Comparison of ENCODE assay signal across 16 mouse cellular contexts in the genomic region with DNA sequence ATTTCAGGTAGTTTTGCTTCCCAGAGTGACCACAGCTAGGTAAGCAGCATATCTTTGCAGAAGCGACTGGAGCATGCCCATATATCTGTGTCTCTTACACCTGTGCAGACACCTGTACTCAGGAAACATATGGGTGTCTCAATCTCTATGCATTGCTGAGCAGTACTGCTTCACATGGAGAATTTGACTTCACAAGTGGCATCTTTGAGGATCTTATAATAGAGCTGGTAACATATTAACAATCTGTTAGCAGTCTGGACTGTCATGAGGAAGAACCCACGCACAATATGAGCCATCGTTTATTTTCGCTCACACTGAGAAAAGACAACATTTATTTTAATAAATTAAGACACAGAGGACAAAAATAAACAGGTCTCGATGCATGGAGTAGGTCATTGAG.
A peak's percentile ranks its signal among the peaks of the same experiment; 100 is the strongest.
DNase-seq lines count a peak whose midpoint lies in the region.
"Had no signal": no experiment of that assay in that cellular context is flagged by ENCODE, and none has a peak within 500 bp of the region (broad histone marks: within the 10 kb centered on the region; RNA-seq: fewer than 3 reads in every experiment).

No protein-coding gene starts in this region.

- peak; percentile 33 for DNase-seq in right cerebral cortex, adult 18-20 months
- DNase-seq in right cerebral cortex, postnatal 14 days = no peak
- peak; percentile 26 to 87 for DNase-seq in layer of hippocampus, adult 18-20 months (ENCODE audit: low spot score in 2 of 2)
- DNase-seq in left cerebral cortex, adult 18-20 months (ENCODE audit: low spot score in 2 of 2) = peak; percentile 17 to 28
- peak; percentile 3 to 40 for DNase-seq in right cerebral cortex, postnatal 36 days (ENCODE audit: low spot score in 2 of 2)
- DNase-seq in urinary bladder, adult 18-20 months (ENCODE audit: low spot score in 2 of 2) = no peak
- no peak for DNase-seq in ovary, postnatal 36 days (ENCODE audit: low spot score)
- no peak for DNase-seq in adrenal gland, postnatal 36 days
- DNase-seq: adrenal gland, postnatal 25 days; B cell, adult 2 months; cerebellum, adult 8-10 months; gastrocnemius, postnatal 10 days; kidney, adult 18-20 months; kidney, postnatal 10 days; lung, embryonic 14.5 days; lung, postnatal 4 days had no signal

Comparison
In these comparisons a context has a peak if more than half of its experiments do, and no peak if none do; other contexts are left out.
1. DNase-seq: peak in right cerebral cortex, adult 18-20 months (single experiment), layer of hippocampus, adult 18-20 months (2 of 2), left cerebral cortex, adult 18-20 months (2 of 2) and right cerebral cortex, postnatal 36 days (2 of 2); none in right cerebral cortex, postnatal 14 days (single experiment), urinary bladder, adult 18-20 months (0 of 2), ovary, postnatal 36 days (single experiment) and adrenal gland, postnatal 36 days (0 of 2).